9 mouse cellular contexts compared by ENCODE assay signal in the genomic region with DNA sequence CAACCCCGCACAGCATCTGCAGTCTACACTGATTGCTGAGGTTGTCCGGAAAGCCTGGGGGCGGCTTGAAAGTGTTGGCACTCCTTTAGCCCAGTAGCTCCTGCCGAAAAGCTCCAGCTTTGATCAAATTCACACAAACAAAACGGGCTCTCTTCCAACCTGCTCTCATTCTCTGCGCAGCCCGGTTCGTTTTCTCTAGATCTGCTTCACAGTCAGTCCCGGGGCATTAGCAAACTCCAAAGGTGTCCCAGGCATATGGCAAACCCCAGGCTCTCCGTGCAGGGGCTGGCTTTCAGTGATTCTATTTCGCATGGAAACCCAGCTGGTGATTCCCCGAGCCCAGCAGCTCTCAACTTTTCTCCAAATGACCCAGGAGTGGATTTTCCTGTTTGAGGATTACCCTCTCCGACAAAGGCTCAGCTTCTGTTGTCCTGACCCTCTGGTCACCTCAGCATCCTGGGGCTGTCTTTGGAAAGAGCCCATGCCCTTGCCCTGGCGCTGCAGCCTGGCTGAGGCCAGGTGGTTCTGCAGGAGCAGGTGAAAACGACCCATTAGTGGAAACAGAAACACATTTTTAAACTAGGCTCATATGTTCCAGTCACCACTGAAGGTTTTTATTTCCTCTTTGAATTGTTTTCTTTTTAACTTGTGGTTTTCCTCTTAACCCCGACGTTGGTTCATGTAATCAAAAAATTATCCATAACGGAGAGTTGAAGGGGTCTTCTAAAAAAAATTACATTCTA.
DNase-seq lines count a peak whose midpoint lies in the region; ATAC-seq and TF ChIP-seq lines count a peak whose summit lies in the region.
"Had no signal": no experiment of that assay in that cellular context is flagged by ENCODE, and none has a peak within 500 bp of the region (broad histone marks: within the 10 kb centered on the region; RNA-seq: fewer than 3 reads in every experiment).

No protein-coding gene starts in this region.

- H3K27me3 ChIP-seq in CH12.LX (replicated peaks) = no peaks in the 10 kb centered on the region
- no peaks in the 10 kb centered on the region for H3K27me3 ChIP-seq in forebrain, embryonic 15.5 days
- H3K27me3 ChIP-seq in midbrain, embryonic 11.5 days (ENCODE audit: control insufficient read depth, insufficient read depth, low read length) = no peaks in the 10 kb centered on the region

- dilution Hi-C loops in CH12.LX (cut with MboI; ENCODE audit: extremely low pct_ligation_motif_present, extremely low pct_unique_long_range_greater_than_20kb, low sequenced_read_pairs) = no loop called here

- in situ Hi-C loops in CH12.LX (cut with MboI; ENCODE audit: low pct_ligation_motif_present, low pct_unique_long_range_greater_than_20kb, low sequenced_read_pairs) = no loop called here

- no peak overlapping the region for H3K4me3 ChIP-seq in CH12.LX (replicated peaks in 1 of 3; ENCODE audit: low read depth in 2 of 3, low read length in 2 of 3, poor library complexity in 1 of 3)
- H3K4me3 ChIP-seq in forebrain, embryonic 15.5 days = peak overlapping the region; percentile 20
- peak overlapping the region; percentile 8; the same call in 1 of the 2 replicates for H3K4me3 ChIP-seq in midbrain, embryonic 11.5 days (ENCODE audit: low read depth, low read length)
- H3K4me3 ChIP-seq: myocyte had no signal

- no peaks in the 10 kb centered on the region for H3K79me2 ChIP-seq in CH12.LX (replicated peaks; ENCODE audit: control insufficient read depth, extremely low read depth, insufficient read depth, poor library complexity, severe bottlenecking)

- TF ChIP-seq POLR2A in CH12.LX (IDR thresholded peaks at IDR 0.05; ENCODE audit: low read depth, low read length) = no peak

- DNase-seq in cerebellum, postnatal 10 days = peak; percentile 67 to 82
- no peak for DNase-seq in cerebellum, adult 8-10 months
- DNase-seq in CH12.LX (ENCODE audit: extremely low read depth) = peak; percentile 14
- DNase-seq in layer of hippocampus, adult 8-10 months (ENCODE audit: low spot score in 2 of 2) = peak; percentile 5 to 26
- DNase-seq in midbrain, embryonic 11.5 days (ENCODE audit: low spot score, missing footprints) = peak; percentile 89
- DNase-seq in spleen, adult 12 weeks (ENCODE audit: low spot score) = no peak
- no peak for DNase-seq in adrenal gland, postnatal 36 days

- no peak overlapping the region for H3K4me2 ChIP-seq in CH12.LX (ENCODE audit: insufficient read depth, low read depth, poor library complexity, severe bottlenecking)
- peak overlapping the region; percentile 45 for H3K4me2 ChIP-seq in forebrain, embryonic 15.5 days (replicated peaks)
- H3K4me2 ChIP-seq in midbrain, embryonic 11.5 days = peak overlapping the region; percentile 37

- H3K9ac ChIP-seq in CH12.LX (ENCODE audit: insufficient read depth, low read depth) = no peak overlapping the region
- 0 out of 2 replicates have a peak overlapping the region, but pooled peaks have one; percentile 0 for H3K9ac ChIP-seq in forebrain, embryonic 15.5 days (replicated peaks)
- H3K9ac ChIP-seq in midbrain, embryonic 11.5 days (ENCODE audit: low read length) = peak overlapping the region; percentile 18; the same call in 1 of the 2 replicates

- H3K27ac ChIP-seq in CH12.LX (ENCODE audit: insufficient read depth, low read depth) = no peak overlapping the region
- H3K27ac ChIP-seq in forebrain, embryonic 15.5 days (replicated peaks) = no peak overlapping the region
- no peak overlapping the region for H3K27ac ChIP-seq in midbrain, embryonic 11.5 days (ENCODE audit: low read depth, low read length)

- no peak for TF ChIP-seq EP300 in CH12.LX (IDR thresholded peaks at IDR 0.05; ENCODE audit: low read length)

- H3K4me1 ChIP-seq in CH12.LX (ENCODE audit: control insufficient read depth in 1 of 2, insufficient read depth in 2 of 2) = peaks cover 0 to 13% of the 10 kb centered on the region in 2 experiments; a peak in 2 of 4 replicates
- peaks cover 11% of the 10 kb centered on the region for H3K4me1 ChIP-seq in forebrain, embryonic 15.5 days
- peaks cover 5% of the 10 kb centered on the region; the same call in 1 of the 2 replicates for H3K4me1 ChIP-seq in midbrain, embryonic 11.5 days (ENCODE audit: control insufficient read depth, insufficient read depth, low read length)

- TF ChIP-seq RAD21 in CH12.LX (IDR thresholded peaks at IDR 0.05; ENCODE audit: low read depth, low read length) = no peak

- 14% methylated on average over 18 of the region's 18 CpGs for WGBS in forebrain, embryonic 15.5 days
- 13% methylated on average over 18 of the region's 18 CpGs for WGBS in midbrain, embryonic 11.5 days

- H3K9me3 ChIP-seq in CH12.LX (replicated peaks; ENCODE audit: low read length) = no peaks in the 10 kb centered on the region
- no peaks in the 10 kb centered on the region for H3K9me3 ChIP-seq in forebrain, embryonic 15.5 days
- no peaks in the 10 kb centered on the region for H3K9me3 ChIP-seq in midbrain, embryonic 11.5 days (ENCODE audit: control insufficient read depth, low read length)

- no peaks in the 10 kb centered on the region for H3K36me3 ChIP-seq in CH12.LX (replicated peaks in 1 of 2; ENCODE audit: control insufficient read depth in 1 of 2, insufficient read depth in 1 of 2, low read length in 1 of 2)
- H3K36me3 ChIP-seq in forebrain, embryonic 15.5 days = no peaks in the 10 kb centered on the region
- H3K36me3 ChIP-seq in midbrain, embryonic 11.5 days (ENCODE audit: control insufficient read depth, insufficient read depth, low read length) = no peaks in the 10 kb centered on the region

- no peak for TF ChIP-seq CTCF in CH12.LX (conservative IDR thresholded peaks at IDR 0.05 in 1 of 2, IDR thresholded peaks at IDR 0.05 in 1 of 2; ENCODE audit: low read depth in 2 of 2, low read length in 2 of 2)

- peak; percentile 90 for ATAC-seq in forebrain, embryonic 15.5 days (replicated peaks)
- peak; percentile 65 for ATAC-seq in midbrain, embryonic 11.5 days (ENCODE audit: low FRiP score)

TF ChIP-seq in CH12.LX, 34 proteins besides CTCF, POLR2A, EP300 and RAD21:
- TF ChIP-seq JUN (IDR thresholded peaks at IDR 0.05; ENCODE audit: insufficient read depth, low read depth, low read length) = no peak
- TF ChIP-seq GABPA (IDR thresholded peaks at IDR 0.05; ENCODE audit: insufficient replicate concordance, low read depth, low read length) = no peak
- no peak for TF ChIP-seq ZKSCAN1 (IDR thresholded peaks at IDR 0.05; ENCODE audit: borderline replicate concordance, low read depth, low read length)
- TF ChIP-seq ZMIZ1 (IDR thresholded peaks at IDR 0.05; ENCODE audit: low read depth, low read length) = no peak
- TF ChIP-seq ELF1 (IDR thresholded peaks at IDR 0.05; ENCODE audit: low read depth, low read length) = no peak
- TF ChIP-seq JUND (conservative IDR thresholded peaks at IDR 0.05; ENCODE audit: low read depth, low read length) = no peak
- TF ChIP-seq MAX (IDR thresholded peaks at IDR 0.05; ENCODE audit: low read length) = no peak
- no peak for TF ChIP-seq IRF4 (IDR thresholded peaks at IDR 0.05; ENCODE audit: low read depth, low read length)
- TF ChIP-seq MXI1 (IDR thresholded peaks at IDR 0.05; ENCODE audit: low read depth, low read length) = no peak
- TF ChIP-seq HCFC1 (IDR thresholded peaks at IDR 0.05; ENCODE audit: low read depth, low read length) = no peak
- TF ChIP-seq MYC (IDR thresholded peaks at IDR 0.05; ENCODE audit: low read depth, low read length) = no peak
- no peak for TF ChIP-seq MEF2A (IDR thresholded peaks at IDR 0.05; ENCODE audit: borderline replicate concordance, low read depth, low read length)
- no peak for TF ChIP-seq UBTF (IDR thresholded peaks at IDR 0.05; ENCODE audit: low read depth, low read length)
- TF ChIP-seq CHD1 (IDR thresholded peaks at IDR 0.05; ENCODE audit: low read depth, low read length) = no peak
- TF ChIP-seq ETS1 (conservative IDR thresholded peaks at IDR 0.05; ENCODE audit: low read depth, low read length) = no peak
- TF ChIP-seq USF1 (IDR thresholded peaks at IDR 0.05; ENCODE audit: low read depth, low read length) = no peak
- no peak for TF ChIP-seq SMC3 (IDR thresholded peaks at IDR 0.05; ENCODE audit: low read depth, low read length)
- TF ChIP-seq KAT2A (IDR thresholded peaks at IDR 0.05; ENCODE audit: insufficient replicate concordance, low read length) = no peak

Comparison
In these comparisons a context has a peak if more than half of its experiments do, and no peak if none do; other contexts are left out.
1. DNase-seq: peak in cerebellum, postnatal 10 days (2 of 2), CH12.LX (single experiment), layer of hippocampus, adult 8-10 months (2 of 2) and midbrain, embryonic 11.5 days (single experiment); none in cerebellum, adult 8-10 months (single experiment), spleen, adult 12 weeks (single experiment) and adrenal gland, postnatal 36 days (0 of 2).
2. H3K4me3 ChIP-seq: peak in forebrain, embryonic 15.5 days (single experiment) and midbrain, embryonic 11.5 days (single experiment); none in CH12.LX (0 of 3).